Mouse (Mus musculus): Measurements from ENCODE around the gene Olfr218. TPM values are rescaled to one million over a fixed set of nuclear protein-coding genes. Genes with fewer than 3 reads are reported as not detected.

Olfr218 gene
- polyA plus RNA-seq (2012; rRNA removed), result not detected in 2 replicates

GRCm38 (mm10) chr1:173197508-173197907 is at the start of gene Olfr218:
TSS of gene Olfr218 (plus strand) at chr1:173197808.

GRCm38 (mm10) chr1:173190540-173190939 is 7.1 kb upstream of the Olfr218 start, which contains the start of gene Olfr1406:
TSS of gene Olfr1406 (minus strand) at chr1:173190640.

DNA sequence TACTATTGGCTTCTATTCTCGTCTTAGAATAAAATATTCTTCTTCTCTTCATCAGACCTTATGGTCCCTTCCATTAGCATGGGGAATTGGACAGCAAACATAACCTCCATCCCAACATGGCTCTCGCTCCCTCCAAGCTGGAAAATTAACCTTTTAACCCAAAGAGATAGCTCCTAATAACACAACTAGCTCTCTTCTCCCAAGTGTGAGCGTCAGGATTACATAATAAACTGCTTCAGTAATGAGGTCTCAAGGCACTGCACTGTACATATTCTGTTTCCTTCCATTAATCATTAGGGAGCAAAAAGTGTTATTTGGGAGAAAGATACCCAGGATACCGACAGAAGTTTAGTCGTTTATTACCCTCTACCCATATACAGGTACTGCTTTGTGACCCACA is 14.5 kb downstream of the Olfr218 start, which contains the start of gene Olfr1404:
TSS of gene Olfr1404 (plus strand) at position 301 of the 400 bp plus-strand sequence.

DNA sequence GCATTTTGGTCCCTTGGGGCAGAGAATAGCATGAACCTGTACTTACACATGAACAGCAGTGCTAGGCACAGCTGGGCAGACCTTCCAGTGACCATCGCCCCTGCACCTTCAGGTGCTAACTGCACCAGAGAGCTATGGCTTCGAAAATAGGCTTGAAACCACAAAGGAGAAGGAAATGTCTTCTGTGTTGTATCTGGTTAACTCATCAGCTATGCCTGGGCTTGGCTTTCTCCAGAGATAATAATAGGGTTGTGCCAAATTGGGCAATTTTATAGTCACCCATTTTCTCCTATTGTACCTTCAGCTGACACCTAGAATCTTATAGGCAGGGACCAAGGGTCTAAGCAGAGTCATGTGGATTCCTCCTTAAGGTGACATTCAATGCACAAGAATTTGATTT is 29.5 kb downstream of the Olfr218 start, which contains the start of gene Fcer1a:
TSS of gene Fcer1a (minus strand) at position 134 of the 400 bp plus-strand sequence.

Other genes starting within 250 kb of the Olfr218 start
- gene Olfr16, start 247.4 kb upstream of the Olfr218 start, polyA plus RNA-seq (2012; rRNA removed), result not detected in 2 replicates
- not detected in 2 replicates for gene Olfr1408, start 60.4 kb upstream of the Olfr218 start, polyA plus RNA-seq (2012; rRNA removed)
- gene Olfr1406, start 7.2 kb upstream of the Olfr218 start, polyA plus RNA-seq (2012; rRNA removed), result not detected in 2 replicates
- gene Olfr1404, start 14.6 kb downstream of the Olfr218 start, polyA plus RNA-seq (2012; rRNA removed), result not detected in 2 replicates
- gene Fcer1a, start 29.4 kb downstream of the Olfr218 start, polyA plus RNA-seq (2012; rRNA removed), result 0.10 TPM in 1 of 2 replicates, not detected in the other
- gene Olfr418, start 68.2 kb downstream of the Olfr218 start, polyA plus RNA-seq (2012; rRNA removed), result not detected in 2 replicates
- not detected in 2 replicates for gene Mptx2, start 80.0 kb downstream of the Olfr218 start, polyA plus RNA-seq (2012; rRNA removed)
- 6.8 and 9.9 TPM in 2 replicates for gene Ackr1, start 135.9 kb downstream of the Olfr218 start, polyA plus RNA-seq (2012; rRNA removed)
- 0.11 and 0.22 TPM in 2 replicates for gene Aim2, start 153.1 kb downstream of the Olfr218 start, polyA plus RNA-seq (2012; rRNA removed)
- 6.6 and 10.1 TPM in 2 replicates for gene Cadm3, start 169.9 kb downstream of the Olfr218 start, polyA plus RNA-seq (2012; rRNA removed)